Mouse (Mus musculus) midbrain, embryonic 11.5 days (tissue): ENCODE results near the gene Gm525. TPM values are rescaled to one million over a fixed set of nuclear protein-coding genes. Genes with fewer than 3 reads are reported as not detected.
A peak's percentile ranks its signal among the peaks of the same experiment; 100 is the strongest.
"Not testable (repeated sequence)": the region's sequence is repeated elsewhere in the genome, so short reads cannot be mapped to it uniquely, and the experiment has no call there.

Experiments
- ATAC-seq: fragments of 200-750 bp; cut with Nextera tagmentation; 2 replicates; pipeline ENCODE4 v1.8.0; 2017; ENCODE audit warnings: moderate TSS enrichment, moderate library complexity; ENCODE audit not compliant: low FRiP score
- DNase-seq: peaks from one replicate; pipeline ENCODE4 v3.0.0; 2015; ENCODE audit warnings: low spot score; ENCODE audit errors: missing footprints
- H3K27ac ChIP-seq: fragments of 300-500 bp; sonication (generic); 2 replicates; pipeline ENCODE4 v1.5.1; 2014; ENCODE audit warnings: low read depth, low read length
- H3K27me3 ChIP-seq: fragments of 300-500 bp; sonication (generic); 2 replicates; pipeline ENCODE4 v1.6.1; 2014; ENCODE audit warnings: mild to moderate bottlenecking, low read length, moderate library complexity, mixed read lengths; ENCODE audit not compliant: control insufficient read depth, insufficient read depth
- H3K36me3 ChIP-seq: fragments of 300-500 bp; sonication (generic); 2 replicates; pipeline ENCODE4 v1.6.1; 2014; ENCODE audit warnings: mild to moderate bottlenecking, low read length, moderate library complexity, mixed read lengths; ENCODE audit not compliant: control insufficient read depth, insufficient read depth
- H3K4me1 ChIP-seq: fragments of 300-500 bp; sonication (generic); 2 replicates; pipeline ENCODE4 v1.6.1; 2014; ENCODE audit warnings: low read length; ENCODE audit not compliant: control insufficient read depth, insufficient read depth
- H3K4me2 ChIP-seq: fragments of 300-500 bp; sonication (generic); 2 replicates; pipeline ENCODE4 v1.6.1; 2014; ENCODE audit warnings: mild to moderate bottlenecking, moderate library complexity
- H3K4me3 ChIP-seq: fragments of 300-500 bp; sonication (generic); 2 replicates; pipeline ENCODE4 v1.5.1; 2014; ENCODE audit warnings: low read depth, low read length
- H3K9ac ChIP-seq: fragments of 300-500 bp; sonication (generic); 2 replicates; pipeline ENCODE4 v1.6.1; 2014; ENCODE audit warnings: low read length
- H3K9me3 ChIP-seq: fragments of 300-500 bp; sonication (generic); 2 replicates; pipeline ENCODE4 v1.6.1; 2016; ENCODE audit warnings: low read length; ENCODE audit not compliant: control insufficient read depth
- WGBS: fragments of 180-500 bp; shearing (Covaris S2); extraction: QIAGEN DNeasy Blood & Tissue Kit; methylation state at CpG from one replicate; pipeline ENCODE4 v1.1.7; 2014; 5-methylcytosine and 5-hydroxymethylcytosine counted together
- polyA plus RNA-seq: library from polyadenylated mRNA; unstranded; fragments of >200 nt; fragmentation: Nextera tagmentation; extraction: Ambion mirVana; gene quantifications from 2 replicates; pipeline ENCODE4 v1.2.1, GENCODE M21; 2014

Gene Gm525
- polyA plus RNA-seq, 1 experiment from 2014 or later: not detected

- WGBS: 77% methylated on average over 3 of the region's 3 CpGs
- no peak overlapping the region for H3K4me2 ChIP-seq
These were observed 38.1 kb upstream of the Gm525 start for GRCm38 (mm10) chr11:89035552-89035951.

GRCm38 (mm10) chr11:89038496-89038895 lies 35.1 kb upstream of the Gm525 start:
- H3K4me1 ChIP-seq: no peaks in the 10 kb centered on the region
- no peak overlapping the region for H3K27ac ChIP-seq
- no peak overlapping the region for H3K4me2 ChIP-seq
- DNase-seq (no peak), ATAC-seq (no peak)
- no peak overlapping the region for H3K4me3 ChIP-seq
- WGBS: 91% methylated on average over 6 of the region's 6 CpGs
- H3K9ac ChIP-seq: no peak overlapping the region
- H3K27me3 ChIP-seq: no peaks in the 10 kb centered on the region
- H3K36me3 ChIP-seq: no peaks in the 10 kb centered on the region
- H3K9me3 ChIP-seq: no peaks in the 10 kb centered on the region

More at GRCm38 (mm10) chr11:89035552-89035951, 38.1 kb upstream of the Gm525 start:
- DNase-seq (no peak), ATAC-seq (no peak)
- no peaks in the 10 kb centered on the region for H3K36me3 ChIP-seq
- H3K27ac ChIP-seq: no peak overlapping the region
- no peaks in the 10 kb centered on the region for H3K27me3 ChIP-seq
- no peak overlapping the region for H3K4me3 ChIP-seq
- no peak overlapping the region for H3K9ac ChIP-seq
- no peaks in the 10 kb centered on the region for H3K9me3 ChIP-seq
- H3K4me1 ChIP-seq: no peaks in the 10 kb centered on the region

GRCm38 (mm10) chr11:89039325-89039724 lies 34.3 kb upstream of the Gm525 start:
- Histone ChIP-seq H3K9ac (no peak overlapping the region), H3K4me3 (no peak overlapping the region), H3K27ac (no peak overlapping the region), H3K9me3 (no peaks in the 10 kb centered on the region), H3K4me2 (no peak overlapping the region), H3K27me3 (no peaks in the 10 kb centered on the region), H3K4me1 (no peaks in the 10 kb centered on the region), H3K36me3 (no peaks in the 10 kb centered on the region; the same call in 1 of the 2 replicates)
- DNase-seq: peak; percentile 82
- ATAC-seq: no peak
- 33% methylated on average over 3 of the region's 3 CpGs for WGBS

GRCm38 (mm10) chr11:89041073-89041472 lies 32.6 kb upstream of the Gm525 start:
- H3K27me3 ChIP-seq, ATAC-seq, H3K4me2 ChIP-seq, H3K4me1 ChIP-seq, H3K9me3 ChIP-seq, H3K27ac ChIP-seq, H3K4me3 ChIP-seq, DNase-seq, H3K9ac ChIP-seq: not testable (repeated sequence)
- WGBS: 92% methylated on average over 6 of the region's 7 CpGs
- H3K36me3 ChIP-seq: peaks cover 11% of the 10 kb centered on the region

- no peaks in the 10 kb centered on the region for H3K4me1 ChIP-seq
- no peaks in the 10 kb centered on the region for H3K27me3 ChIP-seq
- H3K27ac ChIP-seq: no peak overlapping the region
- 95% methylated on average over 7 of the region's 7 CpGs for WGBS
- DNase-seq: peak; percentile 12
- no peak overlapping the region for H3K4me3 ChIP-seq
- H3K9ac ChIP-seq: no peak overlapping the region
- peaks cover 11% of the 10 kb centered on the region for H3K36me3 ChIP-seq
- H3K4me2 ChIP-seq: no peak overlapping the region
- no peak for ATAC-seq
- peaks cover 2% of the 10 kb centered on the region; the same call in 1 of the 2 replicates for H3K9me3 ChIP-seq
These were observed 30.6 kb upstream of the Gm525 start for GRCm38 (mm10) chr11:89043046-89043445.

GRCm38 (mm10) chr11:89045501-89045900 lies 28.1 kb upstream of the Gm525 start:
- 96% methylated on average over 3 of the region's 3 CpGs for WGBS
- not testable (repeated sequence) for H3K4me1 ChIP-seq, H3K4me2 ChIP-seq, H3K9ac ChIP-seq, DNase-seq, H3K4me3 ChIP-seq, H3K27ac ChIP-seq, H3K9me3 ChIP-seq, H3K27me3 ChIP-seq, ATAC-seq
- peaks cover 11% of the 10 kb centered on the region for H3K36me3 ChIP-seq

GRCm38 (mm10) chr11:89046021-89046420 lies 27.6 kb upstream of the Gm525 start:
- DNase-seq (peak; percentile 64), ATAC-seq (no peak)
- no peak overlapping the region for H3K9ac ChIP-seq
- peaks cover 11% of the 10 kb centered on the region for H3K36me3 ChIP-seq
- WGBS: 96% methylated on average over 3 of the region's 3 CpGs
- no peak overlapping the region for H3K4me2 ChIP-seq
- peaks cover 2% of the 10 kb centered on the region; the same call in 1 of the 2 replicates for H3K9me3 ChIP-seq
- H3K27me3 ChIP-seq: no peaks in the 10 kb centered on the region
- H3K27ac ChIP-seq: no peak overlapping the region
- H3K4me3 ChIP-seq: no peak overlapping the region
- no peaks in the 10 kb centered on the region for H3K4me1 ChIP-seq

GRCm38 (mm10) chr11:89051767-89052166 lies 21.9 kb upstream of the Gm525 start:
- Histone ChIP-seq H3K27ac (no peak overlapping the region), H3K4me3 (no peak overlapping the region), H3K9me3 (no peaks in the 10 kb centered on the region), H3K27me3 (no peaks in the 10 kb centered on the region), H3K36me3 (no peaks in the 10 kb centered on the region), H3K9ac (no peak overlapping the region), H3K4me1 (no peaks in the 10 kb centered on the region), H3K4me2 (no peak overlapping the region)
- ATAC-seq (no peak), DNase-seq (no peak)
- 93% methylated on average over 6 of the region's 6 CpGs for WGBS

GRCm38 (mm10) chr11:89055931-89056690 lies 17.5 kb upstream of the Gm525 start:
- no peak overlapping the region for H3K4me2 ChIP-seq
- H3K9ac ChIP-seq: no peak overlapping the region
- no peak overlapping the region for H3K4me3 ChIP-seq
- DNase-seq: peak; percentile 62
- 83% methylated on average over 13 of the region's 13 CpGs for WGBS
- H3K36me3 ChIP-seq: no peaks in the 10 kb centered on the region
- no peak overlapping the region for H3K27ac ChIP-seq
- H3K4me1 ChIP-seq: peaks cover 18% of the 10 kb centered on the region
- no peak for ATAC-seq
- H3K27me3 ChIP-seq: no peaks in the 10 kb centered on the region
- H3K9me3 ChIP-seq: no peaks in the 10 kb centered on the region
